Mouse (Mus musculus) small intestine, adult 2 months (tissue): Measurements from ENCODE around the gene Fanca.

ENCODE experiments used
- CTCF ChIP-seq: fragments of 200-500 bp; IDR thresholded peaks from 2 replicates; pipeline ENCODE4 v1.5.1; 2012; ENCODE audit warnings: low read depth, mild to moderate bottlenecking, control low read depth, inconsistent platforms, low read length, moderate library complexity, mixed read lengths; ENCODE audit not compliant: insufficient replicate concordance, insufficient read length; ENCODE audit errors: extremely low read depth
- POLR2A ChIP-seq: fragments of 200-500 bp; IDR thresholded peaks from 2 replicates; pipeline ENCODE4 v1.6.1; 2012; ENCODE audit warnings: low read depth, mild to moderate bottlenecking, control low read depth, inconsistent platforms, low read length, moderate library complexity

GRCm38 (mm10) chr8:123298301-123298700 is 20.1 kb downstream of the Fanca start:
- TF ChIP-seq CTCF, result no peak
- TF ChIP-seq POLR2A, result no peak
